Mouse (Mus musculus) left cerebral cortex, postnatal 36 days (tissue): ENCODE measurements around the gene Unc13d. TPM values are rescaled to one million over a fixed set of nuclear protein-coding genes. Genes with fewer than 3 reads are reported as not detected.

Experiments
- DNase-seq, 2 experiments: peaks; one replicate each; pipeline ENCODE4 v3.0.0; 2021 to 2022; ENCODE audit warnings: low spot score in 2 of 2, mixed read lengths in 1 of 2
- intact Hi-C: fragments of 180-260 bp; cut with DNase I; formaldehyde crosslinking; loops from one replicate; pipeline ENCODE4 v1.15.1; 2025
- total RNA-seq, 2 experiments: library from RNA; stranded (reverse); gene quantifications; 2 replicates each; pipeline ENCODE4 v1.2.3; 2021

Unc13d gene
- total RNA-seq, 2 experiments from 2014 or later, result 0.93 to 1.0 TPM

GRCm38 (mm10) chr11:116081081-116081480, 3.3 kb upstream of the Unc13d start:
- intact Hi-C loops, result no loop called here
- peak in 1 of 2 experiments; percentile 29 for DNase-seq

- DNase-seq, result peak; percentile 84 to 87
- intact Hi-C loops, result no loop called here
These were observed 1.8 kb upstream of the Unc13d start for GRCm38 (mm10) chr11:116079511-116079910.

GRCm38 (mm10) chr11:116078676-116079320, 1.0 kb upstream of the Unc13d start:
- peak in 1 of 2 experiments; percentile 5 for DNase-seq
- intact Hi-C loops, result no loop called here

- DNase-seq, result peak in 1 of 2 experiments; percentile 42
- intact Hi-C loops, result no loop called here
These were observed 460 bp upstream of the Unc13d start for GRCm38 (mm10) chr11:116078221-116078620.

- DNase-seq, result no peak
- intact Hi-C loops, result no loop called here
These were observed 925 bp downstream of the Unc13d start for GRCm38 (mm10) chr11:116076836-116077235.

GRCm38 (mm10) chr11:116076266-116076540, 1.6 kb downstream of the Unc13d start:
- no peak for DNase-seq
- intact Hi-C loops, result no loop called here

- intact Hi-C loops, result no loop called here
- no peak for DNase-seq
These were observed 2.1 kb downstream of the Unc13d start for GRCm38 (mm10) chr11:116075539-116076265.

GRCm38 (mm10) chr11:116074436-116074991, 3.2 kb downstream of the Unc13d start:
- intact Hi-C loops, result no loop called here
- DNase-seq, result no peak

- no peak for DNase-seq
- intact Hi-C loops, result no loop called here
These were observed 5.2 kb downstream of the Unc13d start for GRCm38 (mm10) chr11:116072608-116073007.

GRCm38 (mm10) chr11:116071510-116071909, 6.3 kb downstream of the Unc13d start:
- intact Hi-C loops, result no loop called here
- no peak for DNase-seq

- intact Hi-C loops, result no loop called here
- DNase-seq, result no peak
These were observed 12.4 kb downstream of the Unc13d start for GRCm38 (mm10) chr11:116065345-116065744.

GRCm38 (mm10) chr11:116064187-116064867, 13.4 kb downstream of the Unc13d start:
- intact Hi-C loops, result no loop called here
- no peak for DNase-seq

- intact Hi-C loops, result no loop called here
- DNase-seq, result no peak
These were observed 14.2 kb downstream of the Unc13d start for GRCm38 (mm10) chr11:116063562-116063961.

GRCm38 (mm10) chr11:116062521-116062920, 15.2 kb downstream of the Unc13d start:
- DNase-seq, result no peak
- intact Hi-C loops, result no loop called here

- intact Hi-C loops, result no loop called here
- DNase-seq, result peak; percentile 65 to 78
These were observed 15.9 kb downstream of the Unc13d start for GRCm38 (mm10) chr11:116061641-116062415.

GRCm38 (mm10) chr11:116060596-116060995, 17.2 kb downstream of the Unc13d start:
- DNase-seq, result no peak
- intact Hi-C loops, result no loop called here

- no peak for DNase-seq
- intact Hi-C loops, result no loop called here
These were observed 18.1 kb downstream of the Unc13d start for GRCm38 (mm10) chr11:116059691-116060025.

GRCm38 (mm10) chr11:116058868-116059690, 18.7 kb downstream of the Unc13d start:
- DNase-seq, result no peak
- intact Hi-C loops, result no loop called here

- intact Hi-C loops, result no loop called here
- peak; percentile 72 for DNase-seq
These were observed 19.6 kb downstream of the Unc13d start for GRCm38 (mm10) chr11:116058022-116058614.
